Mouse (Mus musculus) hindbrain, embryonic 13.5 days (tissue): ENCODE data around the gene Naif1. TPM values are rescaled to one million over a fixed set of nuclear protein-coding genes. Genes with fewer than 3 reads are reported as not detected.

Experiments used
- ATAC-seq: fragments of 200-750 bp; cut with Nextera tagmentation; 2 replicates; pipeline ENCODE4 v1.8.0; 2017; ENCODE audit warnings: moderate TSS enrichment; ENCODE audit not compliant: low FRiP score
- H3K27ac ChIP-seq: fragments of 300-500 bp; sonication (generic); 2 replicates; pipeline ENCODE4 v1.5.1; 2015; ENCODE audit warnings: inconsistent platforms, mild to moderate bottlenecking, moderate library complexity
- H3K27me3 ChIP-seq: fragments of 300-500 bp; sonication (generic); 2 replicates; pipeline ENCODE4 v1.6.1; 2015; ENCODE audit warnings: mild to moderate bottlenecking, inconsistent platforms
- H3K36me3 ChIP-seq: fragments of 300-500 bp; sonication (generic); 2 replicates; pipeline ENCODE4 v1.6.1; 2015; ENCODE audit warnings: mild to moderate bottlenecking, inconsistent platforms
- H3K4me1 ChIP-seq: fragments of 300-500 bp; sonication (generic); replicated peaks from 2 replicates; pipeline ENCODE4 v1.6.1; 2015; ENCODE audit warnings: inconsistent platforms
- H3K4me2 ChIP-seq: fragments of 300-500 bp; sonication (generic); 2 replicates; pipeline ENCODE4 v1.6.1; 2015; ENCODE audit warnings: inconsistent platforms, mild to moderate bottlenecking, moderate library complexity
- H3K4me3 ChIP-seq: fragments of 300-500 bp; sonication (generic); 2 replicates; pipeline ENCODE4 v1.5.1; 2015; ENCODE audit warnings: mild to moderate bottlenecking, inconsistent platforms
- H3K9ac ChIP-seq: fragments of 300-500 bp; sonication (generic); 2 replicates; pipeline ENCODE4 v1.6.1; 2015; ENCODE audit warnings: mild to moderate bottlenecking, inconsistent platforms
- H3K9me3 ChIP-seq: fragments of 300-500 bp; sonication (generic); 2 replicates; pipeline ENCODE4 v1.6.1; 2016; ENCODE audit warnings: inconsistent platforms
- WGBS: fragments of 180-500 bp; shearing (Covaris S2); methylation state at CpG from one replicate; pipeline ENCODE4 v1.1.7; 2015; 5-methylcytosine and 5-hydroxymethylcytosine counted together
- polyA plus RNA-seq: library from polyadenylated mRNA; unstranded; fragments of >200 nt; fragmentation: Nextera tagmentation; extraction: Ambion mirVana; gene quantifications from 2 replicates; pipeline ENCODE4 v1.2.1, GENCODE M21; 2015

The Naif1 gene
- polyA plus RNA-seq, result 5.1 and 5.9 TPM in 2 replicates

DNA sequence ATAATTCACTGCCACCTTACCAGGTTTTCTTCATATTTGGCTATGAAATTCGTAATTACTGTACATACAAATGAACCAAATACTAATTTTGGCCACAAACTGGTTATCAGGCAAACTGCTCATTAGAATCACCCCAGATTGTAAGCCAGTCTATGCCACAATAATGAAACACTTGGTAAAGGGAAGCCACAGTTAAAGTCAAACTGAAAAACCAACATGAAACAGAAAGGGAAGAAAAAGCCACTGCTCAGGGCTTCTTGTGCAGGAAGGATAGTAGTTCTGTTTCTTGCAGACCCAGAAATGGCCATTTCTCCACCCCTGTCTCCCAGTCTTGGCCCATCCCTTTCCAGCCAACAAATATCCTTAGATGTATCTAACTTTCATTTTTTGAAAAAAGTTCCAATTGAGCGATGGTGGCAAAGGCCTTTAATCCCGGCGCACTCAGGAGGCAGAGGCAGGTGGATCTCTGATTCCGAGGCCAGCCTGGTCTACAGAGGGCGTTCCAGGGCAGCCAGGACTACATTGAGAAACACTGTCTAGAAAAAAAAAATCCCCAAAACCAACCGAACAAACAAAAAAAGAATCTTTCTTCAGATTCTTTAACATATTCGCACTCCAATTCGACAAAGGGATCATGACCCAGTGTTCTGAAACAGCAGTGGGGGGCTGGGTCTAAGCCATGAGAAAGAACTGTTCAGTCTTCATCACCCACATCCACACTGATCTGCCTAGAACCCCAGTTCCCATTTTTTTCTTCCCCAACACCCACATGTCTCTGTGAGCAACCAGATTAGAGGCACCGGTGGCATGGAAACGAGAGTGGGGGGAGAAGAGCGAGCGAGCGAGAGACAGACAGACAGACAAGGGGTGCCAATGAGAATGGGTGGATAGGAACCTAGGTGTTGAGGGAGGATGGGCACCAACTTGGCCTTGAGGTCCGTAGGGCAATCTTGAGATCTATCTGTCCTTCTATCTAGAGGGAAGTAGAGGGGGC is at the start of gene Naif1:
Gene Naif1, plus strand, starts transcription at position 697 of the 994 bp plus-strand sequence.
- peaks cover 45% of the 10 kb centered on the region for H3K4me1 ChIP-seq
- H3K36me3 ChIP-seq, result 0 out of 2 replicates have a peak, but pooled peaks cover 3% of the 10 kb centered on the region
- no peaks in the 10 kb centered on the region for H3K9me3 ChIP-seq
- H3K27ac ChIP-seq, result peak within 1 kb of the TSS; percentile 96
- H3K4me3 ChIP-seq, result peak within 1 kb of the TSS; percentile 77
- no peak for ATAC-seq
- H3K27me3 ChIP-seq, result no peaks in the 10 kb centered on the region
- H3K9ac ChIP-seq, result peak within 1 kb of the TSS; percentile 87
- H3K4me2 ChIP-seq, result peak within 1 kb of the TSS; percentile 79
- 78% methylated on average over 15 of the region's 15 CpGs for WGBS

DNA sequence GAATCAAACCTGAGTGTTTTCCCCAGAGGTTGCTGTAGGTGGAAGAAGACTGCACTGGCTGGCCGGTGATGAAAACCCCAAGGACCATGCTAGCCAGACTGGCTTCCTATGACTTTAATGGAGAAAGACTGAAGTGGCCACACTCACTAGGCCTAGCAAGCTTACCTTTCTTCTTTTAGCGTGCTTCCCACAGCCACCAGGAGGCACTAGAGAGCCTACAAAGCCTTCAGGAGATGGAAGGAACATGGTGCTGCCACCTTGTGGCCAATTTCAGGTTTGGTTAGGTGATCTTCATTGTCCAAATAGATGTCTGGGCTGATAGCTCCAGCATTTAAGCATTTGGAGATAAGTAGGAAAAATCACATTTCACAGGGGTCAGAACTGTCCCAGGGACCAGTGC is 45.6 kb upstream of the Naif1 start:
- H3K27me3 ChIP-seq, result no peaks in the 10 kb centered on the region
- H3K9me3 ChIP-seq, result no peaks in the 10 kb centered on the region
- no peak overlapping the region for H3K4me2 ChIP-seq
- no peak overlapping the region for H3K4me3 ChIP-seq
- H3K4me1 ChIP-seq, result no peaks in the 10 kb centered on the region
- no peak overlapping the region for H3K9ac ChIP-seq
- WGBS, result 20% methylated on average over 2 of the region's 2 CpGs
- 0 out of 2 replicates have a peak overlapping the region, but pooled peaks have one; percentile 8 for H3K27ac ChIP-seq
- peak; percentile 36; the same call in 1 of the 2 replicates for ATAC-seq
- H3K36me3 ChIP-seq, result peaks cover 41% of the 10 kb centered on the region

DNA sequence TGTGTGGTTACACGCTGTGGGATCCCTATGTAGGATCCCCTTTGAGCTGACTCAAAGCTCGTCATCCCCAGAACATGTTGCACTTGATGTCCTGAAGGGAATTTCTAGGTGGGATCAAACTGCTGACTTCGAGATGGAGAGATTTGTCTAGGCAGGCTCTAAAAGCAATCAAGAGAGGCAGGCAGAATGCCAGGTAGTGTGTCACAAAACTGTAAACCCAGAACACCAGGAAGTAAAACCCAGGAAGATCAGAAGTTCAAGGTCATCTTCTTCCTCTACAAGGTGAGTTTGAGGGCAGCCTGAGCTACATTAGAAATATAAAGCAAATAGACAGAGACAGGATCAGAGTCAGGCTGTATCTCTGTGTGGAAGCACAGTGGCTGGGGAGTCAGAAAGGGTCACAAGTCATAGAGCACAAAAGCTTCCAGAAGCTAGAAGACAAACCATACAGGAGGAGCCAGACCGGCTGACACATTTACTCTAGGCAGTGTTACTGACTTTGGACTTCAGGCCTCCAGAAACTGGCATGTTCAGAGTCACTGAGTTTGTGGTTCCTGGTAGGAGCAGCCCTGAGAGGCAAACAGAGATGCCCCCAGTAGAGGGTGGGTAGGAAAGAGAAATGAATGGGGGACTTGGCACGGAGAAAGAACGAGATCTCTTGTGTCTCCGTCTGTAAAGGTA is 43.0 kb upstream of the Naif1 start:
- Histone ChIP-seq H3K27ac (no peak overlapping the region), H3K4me2 (no peak overlapping the region), H3K27me3 (no peaks in the 10 kb centered on the region), H3K36me3 (peaks cover 16% of the 10 kb centered on the region), H3K4me1 (no peaks in the 10 kb centered on the region), H3K9me3 (no peaks in the 10 kb centered on the region), H3K4me3 (no peak overlapping the region), H3K9ac (no peak overlapping the region)
- no peak for ATAC-seq
- 80% methylated on average over 7 of the region's 7 CpGs for WGBS

DNA sequence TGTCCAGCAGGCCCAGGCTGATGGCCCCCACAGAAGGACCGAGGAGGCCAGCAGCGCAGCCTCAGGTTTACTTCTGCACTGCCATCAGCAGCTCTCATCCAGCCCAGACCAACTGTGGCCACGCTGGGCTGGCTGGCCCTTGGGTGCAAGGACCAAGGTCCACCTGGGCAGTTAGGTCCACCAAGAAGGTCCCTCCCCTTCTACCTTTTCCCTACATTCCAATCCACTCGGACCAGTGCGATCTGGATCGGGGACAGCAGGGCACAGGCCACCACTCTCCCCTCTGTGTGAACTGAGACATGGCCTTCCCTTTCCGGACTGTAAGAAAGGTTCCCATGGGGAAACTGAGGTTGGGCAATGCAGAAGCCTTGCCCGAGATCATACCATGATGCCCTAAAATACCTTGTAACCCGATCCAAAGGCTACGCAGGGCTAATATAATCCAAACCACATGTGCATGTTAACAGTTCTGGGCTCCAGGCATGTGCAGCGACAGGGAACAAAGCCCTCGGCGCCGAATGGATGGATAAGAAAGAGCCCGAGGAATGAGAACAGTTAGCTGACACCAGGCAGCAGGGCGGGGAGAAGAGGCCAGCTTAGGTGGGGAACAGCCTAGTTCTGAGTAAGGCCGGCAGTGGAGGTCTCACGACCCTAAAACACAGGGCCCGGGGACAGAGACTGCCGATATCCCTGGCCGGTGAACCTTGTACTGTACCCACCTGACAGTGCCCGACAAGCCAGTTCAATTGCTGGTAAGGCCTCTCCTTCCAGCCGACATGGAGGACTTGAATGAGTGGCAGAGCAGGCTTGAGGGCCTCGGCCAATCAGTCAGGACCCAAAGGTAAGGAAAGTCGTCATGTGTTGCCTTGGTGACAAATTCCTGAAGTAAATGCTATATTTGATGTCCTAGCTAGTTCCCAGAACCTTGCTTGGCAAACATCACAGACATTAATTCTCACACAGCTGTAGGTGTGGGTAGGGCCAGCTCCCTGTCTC is 41.5 kb upstream of the Naif1 start:
- H3K9me3 ChIP-seq, result no peaks in the 10 kb centered on the region
- WGBS, result 73% methylated on average over 25 of the region's 25 CpGs
- no peaks in the 10 kb centered on the region for H3K4me1 ChIP-seq
- no peak overlapping the region; the same call in 1 of the 2 replicates for H3K9ac ChIP-seq
- no peaks in the 10 kb centered on the region for H3K27me3 ChIP-seq
- H3K36me3 ChIP-seq, result peaks cover 3% of the 10 kb centered on the region
- H3K4me2 ChIP-seq, result no peak overlapping the region
- ATAC-seq, result no peak
- H3K27ac ChIP-seq, result no peak overlapping the region
- no peak overlapping the region for H3K4me3 ChIP-seq

DNA sequence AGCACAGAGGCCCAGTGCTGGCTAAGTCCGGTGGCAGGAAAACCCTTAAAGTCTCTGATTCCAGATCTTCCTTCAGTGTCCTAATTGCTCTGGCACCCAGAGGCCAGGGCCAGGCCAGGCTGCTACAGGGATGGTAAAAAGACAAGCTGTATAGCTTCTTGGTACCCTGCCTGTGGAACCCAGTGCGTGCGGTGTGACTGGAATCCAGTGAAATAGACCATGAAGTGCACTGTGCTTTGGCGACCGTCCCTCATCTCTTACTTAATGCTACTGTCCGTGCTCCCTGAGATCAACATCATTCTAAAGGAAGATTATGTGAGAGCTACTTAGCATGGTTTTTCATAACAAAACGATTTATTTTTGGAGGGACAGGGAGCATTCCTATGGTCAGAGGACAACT is 38.9 kb upstream of the Naif1 start:
- Histone ChIP-seq H3K27me3 (no peaks in the 10 kb centered on the region), H3K4me1 (no peaks in the 10 kb centered on the region), H3K4me3 (no peak overlapping the region), H3K27ac (no peak overlapping the region), H3K9me3 (no peaks in the 10 kb centered on the region), H3K9ac (no peak overlapping the region), H3K36me3 (peaks cover 29% of the 10 kb centered on the region), H3K4me2 (no peak overlapping the region)
- no peak for ATAC-seq
- whole genome bisulfite sequencing, result 87% methylated on average over 7 of the region's 7 CpGs

DNA sequence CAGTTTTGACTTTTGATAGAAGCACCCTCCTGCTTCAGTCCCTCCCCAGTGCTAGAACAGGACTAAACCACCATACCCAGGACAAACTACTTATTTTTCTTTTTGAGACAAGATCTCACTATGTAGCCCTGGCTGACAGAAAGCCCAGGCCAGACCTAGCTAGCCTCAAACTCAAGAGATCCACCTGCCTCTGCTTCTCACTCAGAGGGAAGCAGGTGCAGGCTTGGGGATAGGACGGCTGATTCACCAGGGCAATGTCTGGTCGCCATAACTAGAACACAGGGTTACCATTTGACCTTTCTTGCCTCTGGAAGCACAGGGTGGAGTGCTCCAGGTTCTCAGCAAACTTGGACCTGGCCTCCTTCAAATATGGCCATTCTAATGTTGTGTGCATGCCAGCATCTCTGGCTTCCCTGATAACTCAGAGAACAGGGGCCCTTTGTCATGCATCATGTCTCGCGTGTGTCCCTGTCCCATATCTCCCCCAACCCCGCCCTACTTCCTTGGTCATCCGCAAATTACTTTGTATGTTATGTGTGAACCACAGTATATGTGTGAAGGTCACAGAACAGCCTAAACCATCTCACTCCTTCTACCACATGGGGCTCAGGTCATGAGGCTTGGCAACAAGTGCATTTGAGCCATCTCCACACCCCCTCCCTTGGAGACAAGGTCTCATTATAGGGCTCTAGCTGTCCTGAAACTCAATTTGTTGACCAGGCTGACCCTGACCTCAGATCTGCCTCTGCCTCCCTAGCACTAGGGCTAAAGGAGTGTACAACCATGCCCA is 37.3 kb upstream of the Naif1 start:
- H3K36me3 ChIP-seq, result peaks cover 44% of the 10 kb centered on the region
- WGBS, result 91% methylated on average over 6 of the region's 6 CpGs
- H3K4me2 ChIP-seq, result no peak overlapping the region
- no peaks in the 10 kb centered on the region for H3K4me1 ChIP-seq
- H3K27me3 ChIP-seq, result no peaks in the 10 kb centered on the region
- no peak overlapping the region for H3K4me3 ChIP-seq
- no peak overlapping the region for H3K27ac ChIP-seq
- ATAC-seq, result no peak
- no peaks in the 10 kb centered on the region for H3K9me3 ChIP-seq
- H3K9ac ChIP-seq, result no peak overlapping the region

DNA sequence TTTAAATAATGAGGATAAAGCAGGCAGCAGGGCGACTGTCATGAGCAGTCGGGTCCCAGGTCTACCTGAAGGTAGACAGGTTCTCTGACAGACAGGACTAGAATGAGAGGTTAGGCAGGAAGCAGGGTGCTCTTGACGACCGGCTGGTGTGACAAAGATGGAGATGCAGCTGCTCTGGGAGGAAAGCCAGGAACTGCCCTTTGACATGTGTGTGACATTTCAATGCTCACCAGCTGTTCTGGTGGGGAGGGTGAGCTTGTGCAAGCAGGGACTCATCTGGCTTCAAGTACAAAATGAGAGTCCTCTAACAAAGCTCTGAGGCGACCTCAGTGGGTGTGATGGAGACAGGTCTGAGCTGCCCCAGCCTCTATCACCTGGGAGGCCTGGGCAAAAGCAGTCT is 36.3 kb upstream of the Naif1 start:
- Histone ChIP-seq H3K27me3 (no peaks in the 10 kb centered on the region), H3K27ac (no peak overlapping the region), H3K9ac (no peak overlapping the region), H3K9me3 (no peaks in the 10 kb centered on the region), H3K4me3 (no peak overlapping the region), H3K4me1 (no peaks in the 10 kb centered on the region), H3K4me2 (no peak overlapping the region), H3K36me3 (peaks cover 54% of the 10 kb centered on the region)
- no peak for ATAC-seq
- 66% methylated on average over 5 of the region's 5 CpGs for WGBS

DNA sequence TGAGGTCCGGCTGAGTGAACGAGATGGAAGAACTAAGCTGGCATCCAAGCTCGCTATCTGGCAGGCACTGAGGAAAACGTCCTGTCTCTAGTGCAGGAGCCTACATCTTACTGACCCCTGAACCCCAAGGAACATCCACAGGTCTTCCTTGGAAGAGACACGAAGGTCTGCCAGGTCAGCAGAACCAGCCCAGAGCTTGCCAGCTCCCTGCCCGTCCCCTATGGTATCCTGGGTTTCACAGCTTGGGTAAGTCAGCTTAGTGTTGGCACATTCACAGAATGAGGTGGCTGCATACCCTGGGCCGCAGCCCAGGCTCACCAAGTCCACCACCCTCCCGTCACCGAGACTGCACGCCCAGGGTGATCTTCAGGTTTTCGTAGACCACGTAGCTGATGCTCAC is 34.5 kb upstream of the Naif1 start:
- H3K9ac ChIP-seq, result no peak overlapping the region
- H3K9me3 ChIP-seq, result no peaks in the 10 kb centered on the region
- 94% methylated on average over 12 of the region's 12 CpGs for WGBS
- H3K4me1 ChIP-seq, result no peaks in the 10 kb centered on the region
- no peaks in the 10 kb centered on the region for H3K27me3 ChIP-seq
- H3K4me3 ChIP-seq, result no peak overlapping the region
- no peak for ATAC-seq
- H3K4me2 ChIP-seq, result no peak overlapping the region
- H3K27ac ChIP-seq, result no peak overlapping the region
- H3K36me3 ChIP-seq, result peaks cover 73% of the 10 kb centered on the region

DNA sequence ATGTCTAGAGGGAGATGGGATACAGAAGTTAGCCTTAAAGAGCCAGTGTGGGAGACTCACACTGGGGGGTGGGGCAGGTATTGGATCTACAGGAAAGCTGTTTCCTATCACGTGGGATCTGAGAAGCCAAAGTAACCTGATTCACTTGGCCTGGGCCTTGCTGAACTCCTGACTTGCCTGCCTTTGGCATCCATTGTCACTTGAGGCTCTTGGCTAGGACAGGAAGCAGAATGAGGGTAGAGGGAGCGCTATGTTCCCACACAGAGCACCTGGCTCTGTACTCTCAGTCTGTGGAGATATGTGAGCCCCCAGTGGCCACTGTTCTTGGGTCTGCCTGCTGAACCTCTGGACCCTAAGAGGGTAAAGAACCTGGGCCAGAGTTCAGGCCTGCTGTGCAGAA is 33.7 kb upstream of the Naif1 start:
- Histone ChIP-seq H3K36me3 (peaks cover 80% of the 10 kb centered on the region), H3K9me3 (no peaks in the 10 kb centered on the region), H3K4me2 (no peak overlapping the region), H3K27me3 (no peaks in the 10 kb centered on the region), H3K9ac (no peak overlapping the region), H3K27ac (no peak overlapping the region), H3K4me1 (peaks cover under 1% of the 10 kb centered on the region; the same call in 1 of the 2 replicates), H3K4me3 (no peak overlapping the region)
- ATAC-seq, result no peak
- WGBS, result 93% methylated on average over 2 of the region's 2 CpGs

DNA sequence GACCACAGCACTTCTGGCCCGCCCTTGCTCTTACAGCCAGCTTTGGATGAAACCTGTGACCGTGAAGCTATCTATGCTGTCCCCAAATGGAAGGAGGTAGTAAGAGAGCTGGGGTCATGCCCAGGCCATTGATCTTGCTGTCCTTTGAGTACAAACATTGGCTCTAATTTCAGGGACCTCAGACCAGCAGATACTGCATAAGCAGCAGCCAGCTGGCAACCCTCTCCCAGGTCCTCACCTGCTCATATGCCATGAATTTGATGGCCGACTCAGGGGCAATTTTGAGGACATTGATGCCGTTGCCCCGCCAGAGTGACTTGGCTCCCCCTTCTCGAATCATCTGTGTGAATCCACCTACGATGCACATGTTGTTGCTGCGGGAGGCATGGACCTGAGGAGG is 32.8 kb upstream of the Naif1 start:
- Histone ChIP-seq H3K36me3 (peaks cover 81% of the 10 kb centered on the region), H3K9me3 (no peaks in the 10 kb centered on the region), H3K9ac (no peak overlapping the region), H3K4me1 (peaks cover 8% of the 10 kb centered on the region; the same call in 1 of the 2 replicates), H3K4me3 (no peak overlapping the region), H3K27me3 (no peaks in the 10 kb centered on the region), H3K4me2 (no peak overlapping the region), H3K27ac (no peak overlapping the region)
- ATAC-seq, result no peak
- 92% methylated on average over 8 of the region's 8 CpGs for WGBS
